ENCODE assay signal across 11 mouse cellular contexts in genomic region chr14:27174831-27175301, GRCm38 (mm10).
A peak's percentile ranks its signal among the peaks of the same experiment; 100 is the strongest.
DNase-seq lines count a peak whose midpoint lies in the region; TF ChIP-seq lines count a peak whose summit lies in the region.
"Had no signal": no experiment of that assay in that cellular context is flagged by ENCODE, and none has a peak within 500 bp of the region (broad histone marks: within the 10 kb centered on the region; RNA-seq: fewer than 3 reads in every experiment).

No protein-coding gene starts in this region.

- DNase-seq in gastrocnemius, adult 2 months: peak; percentile 47
- no peak for DNase-seq in gastrocnemius, postnatal 36 days
- DNase-seq in 3134 (ENCODE audit: extremely low read depth, insufficient read length, low spot score) (peak; percentile 62), ZHBTc4 (ENCODE audit: low read depth, low spot score) (peak; percentile 47)
- DNase-seq in large intestine, adult 2 months (ENCODE audit: low read depth, low spot score): peak; percentile 91
- DNase-seq in testis, postnatal 10 days (ENCODE audit: low spot score): no peak
- DNase-seq in cerebellum, adult 9-11 months: no peak
- DNase-seq in frontal cortex, postnatal 14 days (ENCODE audit: low spot score in 2 of 2): no peak
- DNase-seq: embryo, embryonic 11 days; liver, embryonic 13.5 days; thymus, adult 2 months had no signal

- intact Hi-C loops in gastrocnemius, adult 2 months (cut with DNase I): no loop called here
- intact Hi-C loops in gastrocnemius, postnatal 36 days (cut with DNase I): no loop called here

- TF ChIP-seq CTCF in gastrocnemius, adult 2 months (IDR thresholded peaks at IDR 0.05): no peak

- H3K27ac ChIP-seq in gastrocnemius, adult 2 months: peak overlapping the region; percentile 59; the same call in 1 of the 2 replicates
- H3K27ac ChIP-seq: liver, embryonic 13.5 days had no signal

- peak overlapping the region; percentile 47 for H3K4me3 ChIP-seq in gastrocnemius, adult 2 months
- H3K4me3 ChIP-seq: liver, embryonic 13.5 days had no signal

- WGBS in large intestine, adult 2 months: 15% methylated on average over 12 of the region's 12 CpGs

Comparison
In these comparisons a context has a peak if more than half of its experiments do, and no peak if none do; other contexts are left out.
1. DNase-seq: peak in gastrocnemius, adult 2 months (single experiment), 3134 (single experiment), ZHBTc4 (single experiment) and large intestine, adult 2 months (single experiment); none in gastrocnemius, postnatal 36 days (0 of 2), testis, postnatal 10 days (single experiment), cerebellum, adult 9-11 months (single experiment) and frontal cortex, postnatal 14 days (0 of 2).